Mouse (Mus musculus) lung, adult 2 months (tissue): ENCODE measurements around the gene Acap1.

ENCODE experiments used
- CTCF ChIP-seq: fragments of 200-500 bp; IDR thresholded peaks from 2 replicates; pipeline ENCODE4 v1.5.1; 2011; ENCODE audit warnings: mild to moderate bottlenecking, low read length, control low read depth; ENCODE audit not compliant: insufficient read depth
- POLR2A ChIP-seq: fragments of 200-500 bp; IDR thresholded peaks from 2 replicates; pipeline ENCODE4 v1.6.1; 2011; ENCODE audit warnings: low read depth, mild to moderate bottlenecking, control low read depth, low read length, borderline replicate concordance; ENCODE audit errors: extremely low read depth

- TF ChIP-seq POLR2A (peak; percentile 41; the same call in 1 of the 2 replicates), CTCF (no peak)
Observed at GRCm38 (mm10) chr11:69858113-69858998, 37.0 kb downstream of the Acap1 start, which contains the start of gene Tnk1.
